Mouse (Mus musculus): ENCODE measurements around the gene Abcc8. TPM values are rescaled to one million over a fixed set of nuclear protein-coding genes. Genes with fewer than 3 reads are reported as not detected.

Abcc8 gene
- not detected in 2 replicates for polyA plus RNA-seq (2011; ENCODE audit: insufficient read depth, insufficient read length, low replicate concordance, missing spikeins)

DNA sequence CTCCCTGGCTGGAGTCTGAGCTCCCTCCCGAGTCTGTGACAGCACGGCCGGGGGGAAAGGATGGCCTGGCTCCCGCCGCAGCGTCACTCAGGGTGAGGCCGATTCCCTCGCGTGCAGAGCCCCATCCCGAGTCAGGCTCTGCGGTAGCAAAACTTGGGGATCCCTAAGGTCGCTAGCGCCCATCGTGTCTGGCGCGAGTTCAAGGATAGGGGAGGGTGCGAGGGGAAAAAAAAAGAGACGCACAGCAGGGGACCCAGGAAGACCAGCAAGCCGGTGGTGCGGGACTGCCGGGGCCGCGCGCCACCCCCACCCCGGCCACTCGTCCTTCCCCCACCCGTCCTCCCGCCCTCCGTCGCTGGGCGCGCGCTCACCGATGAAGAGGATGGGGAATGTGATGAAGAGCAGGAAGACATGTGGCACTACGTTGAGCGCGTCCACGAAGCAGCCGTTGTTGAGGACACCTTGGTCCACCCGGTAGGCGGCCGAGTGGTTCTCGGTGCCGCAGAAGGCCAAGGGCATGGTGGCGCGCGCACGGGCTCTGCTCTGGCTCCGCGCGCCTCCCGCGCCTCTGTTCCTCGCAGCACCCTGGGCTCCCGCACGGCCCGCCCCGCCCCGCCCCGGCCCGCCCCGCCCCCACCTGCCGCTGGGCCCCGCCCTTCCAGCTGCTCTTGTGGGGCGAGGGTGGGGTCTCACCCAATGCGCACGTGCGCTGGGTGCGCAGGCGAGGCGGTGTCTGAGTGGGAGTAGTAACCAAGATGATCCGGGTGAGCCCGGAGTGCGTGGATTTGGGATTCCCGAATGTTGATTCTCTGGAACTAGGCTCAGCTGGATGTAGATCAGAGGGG lies at the start of gene Abcc8:
TSS of gene Abcc8 (minus strand) at position 603 of the 845 bp plus-strand sequence.
- TF ChIP-seq POLR2A (IDR thresholded peaks at IDR 0.05; ENCODE audit: borderline replicate concordance, control insufficient read depth, low read depth, low read length) (no peak), CTCF (IDR thresholded peaks at IDR 0.05; ENCODE audit: control insufficient read depth, insufficient read depth, low read length) (no peak)
- peaks cover 3% of the 10 kb centered on the region for H3K4me1 ChIP-seq (ENCODE audit: control insufficient read depth, insufficient read depth, low read length)
- H3K27ac ChIP-seq (ENCODE audit: control insufficient read depth, insufficient read depth, low read depth, low read length, poor library complexity): no peak within 1 kb of the TSS
- WGBS: 2% methylated on average over 75 of the region's 75 CpGs
- no peak within 1 kb of the TSS for H3K4me3 ChIP-seq (replicated peaks; ENCODE audit: control insufficient read depth, low read depth, low read length)

DNA sequence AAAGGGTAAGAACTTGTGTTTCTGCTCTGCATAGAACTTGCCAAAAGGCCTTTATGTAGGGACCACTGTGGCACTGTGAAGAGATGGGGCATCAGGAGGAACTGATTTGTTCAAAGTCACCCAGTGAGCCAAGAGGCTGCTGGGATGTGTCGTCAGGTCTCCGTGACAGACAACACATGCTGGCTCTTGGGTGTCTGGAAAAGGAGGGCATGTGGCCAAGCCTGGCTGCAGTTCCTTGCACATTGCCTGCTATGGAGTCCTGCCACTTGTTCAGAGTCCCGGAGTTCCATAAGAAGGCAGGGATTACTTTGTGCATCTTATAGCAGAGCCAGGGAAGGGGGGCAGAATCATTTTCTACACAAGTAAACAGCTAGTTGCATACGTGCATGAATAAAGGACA lies 47.1 kb upstream of the Abcc8 start:
- Histone ChIP-seq H3K4me3 (replicated peaks; ENCODE audit: control insufficient read depth, low read depth, low read length) (no peak overlapping the region), H3K27ac (ENCODE audit: control insufficient read depth, insufficient read depth, low read depth, low read length, poor library complexity) (no peak overlapping the region), H3K4me1 (ENCODE audit: control insufficient read depth, insufficient read depth, low read length) (no peaks in the 10 kb centered on the region)
- TF ChIP-seq POLR2A (IDR thresholded peaks at IDR 0.05; ENCODE audit: borderline replicate concordance, control insufficient read depth, low read depth, low read length) (no peak), CTCF (IDR thresholded peaks at IDR 0.05; ENCODE audit: control insufficient read depth, insufficient read depth, low read length) (no peak)
- 72% methylated on average over 4 of the region's 4 CpGs for WGBS

GRCm38 (mm10) chr7:46226253-46226652 lies 46.4 kb upstream of the Abcc8 start:
- Histone ChIP-seq H3K4me1 (ENCODE audit: control insufficient read depth, insufficient read depth, low read length) (no peaks in the 10 kb centered on the region), H3K4me3 (replicated peaks; ENCODE audit: control insufficient read depth, low read depth, low read length) (no peak overlapping the region), H3K27ac (ENCODE audit: control insufficient read depth, insufficient read depth, low read depth, low read length, poor library complexity) (no peak overlapping the region)
- TF ChIP-seq POLR2A (IDR thresholded peaks at IDR 0.05; ENCODE audit: borderline replicate concordance, control insufficient read depth, low read depth, low read length) (no peak), CTCF (IDR thresholded peaks at IDR 0.05; ENCODE audit: control insufficient read depth, insufficient read depth, low read length) (peak; percentile 84)
- whole genome bisulfite sequencing: 16% methylated on average over 7 of the region's 7 CpGs

DNA sequence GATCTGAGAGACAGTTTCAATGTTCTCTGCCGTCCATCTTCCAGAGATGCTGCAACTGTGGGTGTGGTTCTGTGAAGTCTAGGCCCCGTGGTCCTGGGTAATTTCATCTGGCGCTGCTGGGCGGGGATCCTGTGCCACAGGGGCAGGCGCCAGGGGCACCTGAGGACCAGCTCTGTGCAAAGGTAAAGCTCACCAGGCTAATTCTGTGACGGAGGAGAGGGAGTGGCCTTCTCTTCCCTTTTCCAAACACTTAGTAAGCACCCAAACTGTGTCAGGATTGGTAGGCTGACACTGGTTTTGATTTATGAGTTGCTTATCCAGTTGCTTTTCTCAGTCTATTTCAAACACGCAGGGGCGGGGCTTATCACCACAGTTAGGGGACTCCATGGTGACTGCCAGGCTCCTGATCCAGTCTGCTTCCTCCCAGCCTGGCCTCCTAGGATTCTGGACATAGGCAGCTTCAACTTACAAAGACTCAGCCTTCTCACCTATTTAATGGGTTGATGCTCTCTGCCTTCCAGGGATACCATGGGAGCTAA lies 40.8 kb upstream of the Abcc8 start:
- Histone ChIP-seq H3K4me3 (replicated peaks; ENCODE audit: control insufficient read depth, low read depth, low read length) (no peak overlapping the region), H3K4me1 (ENCODE audit: control insufficient read depth, insufficient read depth, low read length) (no peaks in the 10 kb centered on the region), H3K27ac (ENCODE audit: control insufficient read depth, insufficient read depth, low read depth, low read length, poor library complexity) (no peak overlapping the region)
- TF ChIP-seq CTCF (IDR thresholded peaks at IDR 0.05; ENCODE audit: control insufficient read depth, insufficient read depth, low read length): no peak
- TF ChIP-seq POLR2A (IDR thresholded peaks at IDR 0.05; ENCODE audit: borderline replicate concordance, control insufficient read depth, low read depth, low read length): no peak
- WGBS: 58% methylated on average over 8 of the region's 8 CpGs

DNA sequence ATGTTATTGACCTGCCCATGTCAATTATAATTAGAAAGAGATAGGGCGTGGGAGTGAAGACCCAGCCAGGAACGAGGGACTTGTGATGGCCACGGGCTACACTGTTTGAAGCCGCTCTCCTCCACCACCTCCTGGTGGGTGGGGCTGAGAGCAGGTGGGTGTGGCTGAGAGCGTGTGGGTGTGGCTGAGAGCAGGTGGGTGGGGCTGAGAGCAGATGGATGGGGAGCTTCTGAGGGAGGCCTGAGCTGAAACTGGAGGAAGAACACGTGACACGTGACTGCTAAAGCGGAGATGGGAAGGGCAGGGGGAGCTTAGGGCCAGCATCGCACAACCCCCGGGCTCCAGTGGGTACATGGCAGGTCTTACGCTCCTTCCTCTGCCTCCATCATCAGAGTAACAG lies 38.6 kb upstream of the Abcc8 start:
- Histone ChIP-seq H3K4me3 (replicated peaks; ENCODE audit: control insufficient read depth, low read depth, low read length) (no peak overlapping the region), H3K4me1 (ENCODE audit: control insufficient read depth, insufficient read depth, low read length) (no peaks in the 10 kb centered on the region), H3K27ac (ENCODE audit: control insufficient read depth, insufficient read depth, low read depth, low read length, poor library complexity) (no peak overlapping the region)
- TF ChIP-seq CTCF (IDR thresholded peaks at IDR 0.05; ENCODE audit: control insufficient read depth, insufficient read depth, low read length) (no peak), POLR2A (IDR thresholded peaks at IDR 0.05; ENCODE audit: borderline replicate concordance, control insufficient read depth, low read depth, low read length) (no peak)
- WGBS: 15% methylated on average over 11 of the region's 11 CpGs

DNA sequence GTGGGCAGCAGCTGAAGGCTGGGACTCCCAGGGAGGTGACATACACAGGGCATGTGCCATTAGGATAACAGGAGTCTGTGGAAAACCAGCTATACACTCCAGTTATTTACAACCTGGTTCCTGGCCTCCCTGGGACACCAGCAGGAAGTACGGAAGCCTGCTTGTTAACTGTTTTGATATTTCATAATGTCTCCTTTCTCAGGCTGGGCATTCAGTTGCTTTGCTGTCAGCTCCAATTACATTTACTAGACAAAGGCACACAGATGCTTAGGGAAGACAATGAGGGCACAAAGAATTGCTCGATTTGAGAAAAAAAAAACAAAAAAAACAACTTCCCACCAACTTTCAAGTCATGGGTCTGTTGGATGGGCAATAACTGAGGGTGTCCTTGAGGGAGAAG lies 36.6 kb upstream of the Abcc8 start:
- 55% methylated on average over 2 of the region's 2 CpGs for WGBS
- Histone ChIP-seq H3K27ac (ENCODE audit: control insufficient read depth, insufficient read depth, low read depth, low read length, poor library complexity) (no peak overlapping the region), H3K4me3 (replicated peaks; ENCODE audit: control insufficient read depth, low read depth, low read length) (no peak overlapping the region), H3K4me1 (ENCODE audit: control insufficient read depth, insufficient read depth, low read length) (no peaks in the 10 kb centered on the region)
- no peak for TF ChIP-seq CTCF (IDR thresholded peaks at IDR 0.05; ENCODE audit: control insufficient read depth, insufficient read depth, low read length)
- no peak for TF ChIP-seq POLR2A (IDR thresholded peaks at IDR 0.05; ENCODE audit: borderline replicate concordance, control insufficient read depth, low read depth, low read length)

DNA sequence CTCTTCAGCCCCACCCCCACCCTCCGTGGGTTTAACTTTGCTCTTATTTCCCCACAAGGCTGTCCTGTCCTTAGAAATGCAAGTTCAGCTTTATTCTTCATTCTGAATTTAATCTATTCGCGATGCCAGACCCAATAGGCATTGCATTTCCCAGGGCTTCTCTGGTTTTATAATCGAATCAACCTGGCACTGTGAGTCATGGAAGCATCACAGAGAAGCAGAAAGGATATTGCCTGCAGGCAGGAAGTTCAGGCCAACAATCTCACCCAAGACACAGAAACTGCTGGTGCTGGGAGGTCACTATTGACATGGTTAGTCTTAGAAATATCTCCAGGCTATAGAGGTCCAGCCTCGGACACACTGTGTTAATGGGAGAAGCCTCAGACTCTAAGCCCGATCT lies 30.4 kb upstream of the Abcc8 start:
- WGBS: 71% methylated on average over 6 of the region's 6 CpGs
- TF ChIP-seq CTCF (IDR thresholded peaks at IDR 0.05; ENCODE audit: control insufficient read depth, insufficient read depth, low read length) (no peak), POLR2A (IDR thresholded peaks at IDR 0.05; ENCODE audit: borderline replicate concordance, control insufficient read depth, low read depth, low read length) (no peak)

DNA sequence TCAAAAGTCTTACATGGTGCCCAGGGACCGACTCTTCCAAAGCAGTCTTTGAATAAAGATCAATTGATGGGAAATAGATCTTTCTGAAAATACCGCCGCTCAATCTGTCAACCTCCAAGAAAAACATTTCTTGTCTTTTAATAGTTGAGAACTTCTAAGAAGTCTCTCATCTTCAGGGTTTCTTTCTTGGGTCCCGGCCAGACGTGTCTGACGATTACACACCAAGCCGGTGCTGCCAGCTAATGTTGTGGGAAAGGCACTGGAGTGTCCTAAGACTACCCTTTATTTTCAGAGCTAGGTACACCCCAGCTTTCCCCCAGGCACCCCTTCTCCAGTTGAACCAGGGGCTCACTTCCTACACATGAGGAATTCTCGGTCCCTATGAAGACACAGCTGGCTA lies 28.3 kb upstream of the Abcc8 start:
- WGBS: 84% methylated on average over 8 of the region's 8 CpGs
- no peaks in the 10 kb centered on the region for H3K4me1 ChIP-seq (ENCODE audit: control insufficient read depth, insufficient read depth, low read length)
- no peak overlapping the region for H3K4me3 ChIP-seq (replicated peaks; ENCODE audit: control insufficient read depth, low read depth, low read length)

More for the DNA sequence above, 30.4 kb upstream of the Abcc8 start:
- no peak overlapping the region for H3K4me3 ChIP-seq (replicated peaks; ENCODE audit: control insufficient read depth, low read depth, low read length)
- H3K4me1 ChIP-seq (ENCODE audit: control insufficient read depth, insufficient read depth, low read length): no peaks in the 10 kb centered on the region
- no peak overlapping the region for H3K27ac ChIP-seq (ENCODE audit: control insufficient read depth, insufficient read depth, low read depth, low read length, poor library complexity)

More for the DNA sequence above, 28.3 kb upstream of the Abcc8 start:
- no peak overlapping the region for H3K27ac ChIP-seq (ENCODE audit: control insufficient read depth, insufficient read depth, low read depth, low read length, poor library complexity)
- TF ChIP-seq CTCF (IDR thresholded peaks at IDR 0.05; ENCODE audit: control insufficient read depth, insufficient read depth, low read length) (no peak), POLR2A (IDR thresholded peaks at IDR 0.05; ENCODE audit: borderline replicate concordance, control insufficient read depth, low read depth, low read length) (no peak)

All from bone marrow, adult 2 months (tissue).